Mouse (Mus musculus) retina, embryonic 14.5 days (tissue): ENCODE results near the gene Hsd17b7.
A peak's percentile ranks its signal among the peaks of the same experiment; 100 is the strongest.
"Not testable (repeated sequence)": the region's sequence is repeated elsewhere in the genome, so short reads cannot be mapped to it uniquely, and the experiment has no call there.

ENCODE experiments used
- DNase-seq: peaks from one replicate; pipeline ENCODE4 v3.0.0-alpha.2; 2015; ENCODE audit warnings: low spot score

Hsd17b7 gene

GRCm38 (mm10) chr1:169968792-169969515 lies at the start of gene Hsd17b7:
TSS of gene Hsd17b7 (minus strand) at chr1:169969241.
- peak; percentile 99 for DNase-seq

- DNase-seq = no peak
Measured at GRCm38 (mm10) chr1:170014784-170015183, 45.7 kb upstream of the Hsd17b7 start.

- DNase-seq = no peak
Measured at GRCm38 (mm10) chr1:170010716-170011505, 41.9 kb upstream of the Hsd17b7 start.

GRCm38 (mm10) chr1:170009296-170009695 lies 40.3 kb upstream of the Hsd17b7 start:
- DNase-seq = no peak

GRCm38 (mm10) chr1:170008432-170009220 lies 39.6 kb upstream of the Hsd17b7 start:
- DNase-seq = no peak

GRCm38 (mm10) chr1:170006516-170006915 lies 37.5 kb upstream of the Hsd17b7 start:
- DNase-seq = no peak

- no peak for DNase-seq
Measured at GRCm38 (mm10) chr1:170005297-170005696, 36.3 kb upstream of the Hsd17b7 start.

GRCm38 (mm10) chr1:169993901-169994300 lies 24.9 kb upstream of the Hsd17b7 start:
- DNase-seq = not testable (repeated sequence)

- DNase-seq = no peak
Measured at GRCm38 (mm10) chr1:169986166-169986565, 17.1 kb upstream of the Hsd17b7 start.

- DNase-seq = no peak
Measured at GRCm38 (mm10) chr1:169977621-169978020, 8.6 kb upstream of the Hsd17b7 start.

- no peak for DNase-seq
Measured at GRCm38 (mm10) chr1:169971998-169972397, 3.0 kb upstream of the Hsd17b7 start.

GRCm38 (mm10) chr1:169970936-169971335 lies 1.9 kb upstream of the Hsd17b7 start:
- no peak for DNase-seq

GRCm38 (mm10) chr1:169969516-169969886 lies 460 bp upstream of the Hsd17b7 start:
- DNase-seq = no peak

GRCm38 (mm10) chr1:169953106-169953505 lies 15.9 kb downstream of the Hsd17b7 start:
- DNase-seq = no peak

GRCm38 (mm10) chr1:169952636-169953035 lies 16.4 kb downstream of the Hsd17b7 start:
- DNase-seq = no peak

GRCm38 (mm10) chr1:169951561-169951960 lies 17.5 kb downstream of the Hsd17b7 start:
- no peak for DNase-seq

GRCm38 (mm10) chr1:169950651-169951050 lies 18.4 kb downstream of the Hsd17b7 start:
- DNase-seq = no peak

- no peak for DNase-seq
Measured at GRCm38 (mm10) chr1:169949981-169950380, 19.1 kb downstream of the Hsd17b7 start.

GRCm38 (mm10) chr1:169948866-169949265 lies 20.2 kb downstream of the Hsd17b7 start:
- DNase-seq = no peak

- no peak for DNase-seq
Measured at GRCm38 (mm10) chr1:169948280-169948679, 20.8 kb downstream of the Hsd17b7 start.

- no peak for DNase-seq
Measured at GRCm38 (mm10) chr1:169947654-169948053, 21.4 kb downstream of the Hsd17b7 start.

- no peak for DNase-seq
Measured at GRCm38 (mm10) chr1:169946004-169946403, 23.0 kb downstream of the Hsd17b7 start.

- peak; percentile 68 for DNase-seq
Measured at GRCm38 (mm10) chr1:169939345-169939744, 29.7 kb downstream of the Hsd17b7 start.
